Mouse (Mus musculus): ENCODE measurements around the gene Csmd2. TPM values are rescaled to one million over a fixed set of nuclear protein-coding genes. Genes with fewer than 3 reads are reported as not detected.

Csmd2 gene
- total RNA-seq, 1 experiment = 0.80 TPM

DNA sequence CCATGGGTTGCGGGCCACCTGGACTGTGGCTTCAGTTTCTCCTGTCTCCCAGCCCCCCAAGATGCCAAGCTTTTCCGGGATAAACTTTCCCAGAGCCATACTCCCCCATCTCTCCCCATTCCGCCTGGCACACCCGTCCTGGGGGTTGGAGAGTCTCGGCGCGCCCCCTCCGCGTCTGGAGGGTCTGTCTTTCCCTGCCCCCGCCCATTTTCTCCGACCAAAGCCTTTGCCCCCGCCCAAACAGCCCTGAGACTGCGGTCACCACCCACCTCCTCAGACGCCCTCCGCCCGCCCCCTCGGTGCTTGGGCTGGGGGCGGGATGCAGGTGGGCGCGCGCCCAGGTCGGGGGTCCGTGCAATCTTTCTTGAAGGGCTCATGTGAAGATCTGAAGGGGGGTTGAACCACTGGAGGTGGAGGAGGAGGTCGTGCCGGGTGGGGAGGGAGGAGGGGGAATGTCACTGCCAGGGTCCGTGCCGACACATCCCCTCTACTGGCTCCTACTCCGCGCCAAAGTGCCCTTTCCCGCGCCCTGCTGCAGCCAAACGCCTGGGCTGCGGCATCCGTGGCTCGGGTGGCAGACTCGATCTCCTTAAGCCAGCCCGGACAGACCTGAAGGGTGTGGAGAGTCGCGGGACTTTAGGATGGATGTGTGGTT lies 996 bp downstream of the Csmd2 start:
- Histone ChIP-seq H3K4me1 (ENCODE audit: control insufficient read depth in 2 of 2, insufficient read depth in 2 of 2, low read length in 2 of 2, poor library complexity in 1 of 2) (peaks cover 0 to 13% of the 10 kb centered on the region in 2 experiments; a peak in 2 of 4 replicates), H3K27ac (ENCODE audit: insufficient read depth, low read depth, low read length, poor library complexity, severe bottlenecking) (no peak overlapping the region), H3K9ac (ENCODE audit: insufficient read depth, low read depth, low read length, poor library complexity, severe bottlenecking) (no peak overlapping the region; the same call in 1 of the 2 replicates), H3K9me3 (ENCODE audit: control insufficient read depth, insufficient read depth, low read depth, low read length) (no peaks in the 10 kb centered on the region), H3K36me3 (ENCODE audit: control insufficient read depth, insufficient read depth, low read length, poor library complexity, severe bottlenecking) (no peaks in the 10 kb centered on the region), H3K4me3 (ENCODE audit: insufficient read depth in 1 of 2, low read depth in 1 of 2, low read length in 2 of 2, poor library complexity in 1 of 2, severe bottlenecking in 1 of 2) (peak overlapping the region; percentile 66 to 71)
- in situ Hi-C loops (cut with MboI; ENCODE audit: low sequenced_read_pairs in 2 of 2, unreplicated experiment in 2 of 2) = no loop called here
- no peak for DNase-seq (ENCODE audit: low read depth, low spot score)
- TF ChIP-seq CHD2 (IDR thresholded peaks at IDR 0.05; ENCODE audit: low read depth, low read length) (no peak), HCFC1 (IDR thresholded peaks at IDR 0.05; ENCODE audit: borderline replicate concordance, insufficient read depth, low read length) (no peak), ZNF384 (IDR thresholded peaks at IDR 0.05; ENCODE audit: low read depth, low read length) (no peak), ZC3H11A (IDR thresholded peaks at IDR 0.05; ENCODE audit: borderline replicate concordance, low read depth, low read length) (no peak), MAFK (IDR thresholded peaks at IDR 0.05; ENCODE audit: insufficient read depth, low read depth, low read length) (no peak)

DNA sequence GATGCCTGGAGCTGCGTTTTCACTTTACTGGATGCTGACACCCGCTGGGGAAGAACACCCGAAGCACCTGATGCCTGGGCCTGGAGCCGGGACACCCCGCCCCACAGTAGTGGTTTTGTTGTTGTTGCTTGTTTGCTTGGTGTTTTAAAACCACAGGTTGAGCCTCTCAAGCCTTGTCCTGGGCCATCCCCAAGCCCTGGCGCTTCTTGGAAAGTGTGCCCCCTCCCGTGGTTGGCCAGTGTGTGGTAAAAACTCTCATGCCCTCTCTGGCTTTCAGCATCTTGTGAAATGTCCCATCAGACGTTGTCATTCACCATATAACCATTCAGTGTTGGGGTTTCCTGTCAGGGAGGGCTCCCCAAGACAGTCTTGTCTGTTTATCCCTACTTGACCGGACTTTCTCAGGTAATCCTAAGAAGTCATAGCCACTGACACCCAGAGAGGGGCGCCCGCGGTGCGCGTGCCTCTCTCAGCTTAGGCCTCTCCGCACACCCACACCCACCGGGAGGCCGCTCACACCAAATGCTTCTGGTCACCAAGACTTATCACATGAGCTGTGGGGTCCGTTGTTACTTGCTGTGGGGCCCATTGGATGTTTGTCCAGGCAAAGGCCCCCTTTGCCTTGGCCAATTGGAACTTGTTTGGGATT lies 1.8 kb downstream of the Csmd2 start:
- Histone ChIP-seq H3K9me3 (ENCODE audit: control insufficient read depth, insufficient read depth, low read depth, low read length) (no peaks in the 10 kb centered on the region), H3K4me3 (ENCODE audit: insufficient read depth in 1 of 2, low read depth in 1 of 2, low read length in 2 of 2, poor library complexity in 1 of 2, severe bottlenecking in 1 of 2) (peak overlapping the region in 1 of 2 experiments; percentile 66; a peak in 1 of 4 replicates), H3K4me1 (ENCODE audit: control insufficient read depth in 2 of 2, insufficient read depth in 2 of 2, low read length in 2 of 2, poor library complexity in 1 of 2) (peaks cover 0 to 13% of the 10 kb centered on the region in 2 experiments; a peak in 2 of 4 replicates), H3K9ac (ENCODE audit: insufficient read depth, low read depth, low read length, poor library complexity, severe bottlenecking) (no peak overlapping the region), H3K27ac (ENCODE audit: insufficient read depth, low read depth, low read length, poor library complexity, severe bottlenecking) (no peak overlapping the region), H3K36me3 (ENCODE audit: control insufficient read depth, insufficient read depth, low read length, poor library complexity, severe bottlenecking) (no peaks in the 10 kb centered on the region)
- in situ Hi-C loops (cut with MboI; ENCODE audit: low sequenced_read_pairs in 2 of 2, unreplicated experiment in 2 of 2) = no loop called here
- DNase-seq (ENCODE audit: low read depth, low spot score) = no peak
- TF ChIP-seq ZNF384 (IDR thresholded peaks at IDR 0.05; ENCODE audit: low read depth, low read length) (no peak), HCFC1 (IDR thresholded peaks at IDR 0.05; ENCODE audit: borderline replicate concordance, insufficient read depth, low read length) (no peak), MAFK (IDR thresholded peaks at IDR 0.05; ENCODE audit: insufficient read depth, low read depth, low read length) (no peak), CHD2 (IDR thresholded peaks at IDR 0.05; ENCODE audit: low read depth, low read length) (no peak), ZC3H11A (IDR thresholded peaks at IDR 0.05; ENCODE audit: borderline replicate concordance, low read depth, low read length) (no peak)

- Histone ChIP-seq H3K27ac (ENCODE audit: insufficient read depth, low read depth, low read length, poor library complexity, severe bottlenecking) (no peak overlapping the region), H3K4me1 (ENCODE audit: control insufficient read depth in 2 of 2, insufficient read depth in 2 of 2, low read length in 2 of 2, poor library complexity in 1 of 2) (no peaks in the 10 kb centered on the region), H3K9me3 (ENCODE audit: control insufficient read depth, insufficient read depth, low read depth, low read length) (no peaks in the 10 kb centered on the region), H3K36me3 (ENCODE audit: control insufficient read depth, insufficient read depth, low read length, poor library complexity, severe bottlenecking) (no peaks in the 10 kb centered on the region), H3K4me3 (ENCODE audit: insufficient read depth in 1 of 2, low read depth in 1 of 2, low read length in 2 of 2, poor library complexity in 1 of 2, severe bottlenecking in 1 of 2) (no peak overlapping the region), H3K9ac (ENCODE audit: insufficient read depth, low read depth, low read length, poor library complexity, severe bottlenecking) (no peak overlapping the region)
- TF ChIP-seq HCFC1 (IDR thresholded peaks at IDR 0.05; ENCODE audit: borderline replicate concordance, insufficient read depth, low read length) (no peak), MAFK (IDR thresholded peaks at IDR 0.05; ENCODE audit: insufficient read depth, low read depth, low read length) (no peak), ZC3H11A (IDR thresholded peaks at IDR 0.05; ENCODE audit: borderline replicate concordance, low read depth, low read length) (no peak), CHD2 (IDR thresholded peaks at IDR 0.05; ENCODE audit: low read depth, low read length) (no peak), ZNF384 (IDR thresholded peaks at IDR 0.05; ENCODE audit: low read depth, low read length) (no peak)
- in situ Hi-C loops (cut with MboI; ENCODE audit: low sequenced_read_pairs in 2 of 2, unreplicated experiment in 2 of 2) = no loop called here
- DNase-seq (ENCODE audit: low read depth, low spot score) = no peak
These were observed 11.6 kb downstream of the Csmd2 start for GRCm38 (mm10) chr4:127999281-127999680.

GRCm38 (mm10) chr4:128002638-128003101 lies 15.0 kb downstream of the Csmd2 start:
- H3K36me3 ChIP-seq (ENCODE audit: control insufficient read depth, insufficient read depth, low read length, poor library complexity, severe bottlenecking) = no peaks in the 10 kb centered on the region
- no peak for DNase-seq (ENCODE audit: low read depth, low spot score)
- in situ Hi-C loops (cut with MboI; ENCODE audit: low sequenced_read_pairs in 2 of 2, unreplicated experiment in 2 of 2) = no loop called here
- H3K9me3 ChIP-seq (ENCODE audit: control insufficient read depth, insufficient read depth, low read depth, low read length) = no peaks in the 10 kb centered on the region
- TF ChIP-seq ZC3H11A (IDR thresholded peaks at IDR 0.05; ENCODE audit: borderline replicate concordance, low read depth, low read length) (no peak), ZNF384 (IDR thresholded peaks at IDR 0.05; ENCODE audit: low read depth, low read length) (no peak), MAFK (IDR thresholded peaks at IDR 0.05; ENCODE audit: insufficient read depth, low read depth, low read length) (no peak), HCFC1 (IDR thresholded peaks at IDR 0.05; ENCODE audit: borderline replicate concordance, insufficient read depth, low read length) (no peak), CHD2 (IDR thresholded peaks at IDR 0.05; ENCODE audit: low read depth, low read length) (no peak)
- no peaks in the 10 kb centered on the region for H3K4me1 ChIP-seq (ENCODE audit: control insufficient read depth in 2 of 2, insufficient read depth in 2 of 2, low read length in 2 of 2, poor library complexity in 1 of 2)
- H3K9ac ChIP-seq (ENCODE audit: insufficient read depth, low read depth, low read length, poor library complexity, severe bottlenecking) = no peak overlapping the region
- no peak overlapping the region for H3K27ac ChIP-seq (ENCODE audit: insufficient read depth, low read depth, low read length, poor library complexity, severe bottlenecking)
- no peak overlapping the region for H3K4me3 ChIP-seq (ENCODE audit: insufficient read depth in 1 of 2, low read depth in 1 of 2, low read length in 2 of 2, poor library complexity in 1 of 2, severe bottlenecking in 1 of 2)
